Mouse (Mus musculus): ENCODE data around the gene 1700019D03Rik. TPM values are rescaled to one million over a fixed set of nuclear protein-coding genes. Genes with fewer than 3 reads are reported as not detected.
"Not testable (repeated sequence)": the region's sequence is repeated elsewhere in the genome, so short reads cannot be mapped to it uniquely, and the experiment has no call there.

1700019D03Rik gene
- polyA plus RNA-seq, 1 experiment = 8.2 TPM

- DNase-seq (ENCODE audit: low spot score) = no peak
Measured at GRCm38 (mm10) chr1:52954456-52954855, 65.5 kb downstream of the 1700019D03Rik start.

- no peak for DNase-seq (ENCODE audit: low spot score)
Measured at GRCm38 (mm10) chr1:52953548-52953947, 66.4 kb downstream of the 1700019D03Rik start.

GRCm38 (mm10) chr1:52952551-52953397 is 67.2 kb downstream of the 1700019D03Rik start:
- DNase-seq (ENCODE audit: low spot score) = peak; percentile 48

- DNase-seq (ENCODE audit: low spot score) = no peak
Measured at GRCm38 (mm10) chr1:52952143-52952542, 67.8 kb downstream of the 1700019D03Rik start.

- no peak for DNase-seq (ENCODE audit: low spot score)
Measured at GRCm38 (mm10) chr1:52951146-52951868, 68.7 kb downstream of the 1700019D03Rik start.

GRCm38 (mm10) chr1:52947895-52948294 is 72.1 kb downstream of the 1700019D03Rik start:
- no peak for DNase-seq (ENCODE audit: low spot score)

- no peak for DNase-seq (ENCODE audit: low spot score)
Measured at GRCm38 (mm10) chr1:52939021-52939420, 81.0 kb downstream of the 1700019D03Rik start.

- no peak for DNase-seq (ENCODE audit: low spot score)
Measured at GRCm38 (mm10) chr1:52934494-52934893, 85.5 kb downstream of the 1700019D03Rik start.

GRCm38 (mm10) chr1:52924482-52924881 is 95.5 kb downstream of the 1700019D03Rik start:
- not testable (repeated sequence) for DNase-seq (ENCODE audit: low spot score)

GRCm38 (mm10) chr1:52918897-52919296 is 101.1 kb downstream of the 1700019D03Rik start:
- not testable (repeated sequence) for DNase-seq (ENCODE audit: low spot score)

GRCm38 (mm10) chr1:52916655-52917054 is 103.3 kb downstream of the 1700019D03Rik start:
- DNase-seq (ENCODE audit: low spot score) = no peak

- no peak for DNase-seq (ENCODE audit: low spot score)
Measured at GRCm38 (mm10) chr1:52909783-52910182, 110.2 kb downstream of the 1700019D03Rik start.

- no peak for DNase-seq (ENCODE audit: low spot score)
Measured at GRCm38 (mm10) chr1:52884208-52884607, 135.8 kb downstream of the 1700019D03Rik start.

Other genes starting within 250 kb of the 1700019D03Rik start
- 11.6 and 12.8 TPM in 2 replicates for gene Inpp1, start 202.5 kb downstream of the 1700019D03Rik start, polyA plus RNA-seq (2012; rRNA removed)
- gene Hibch, start 175.2 kb downstream of the 1700019D03Rik start, polyA plus RNA-seq (2012; rRNA removed) = 23.4 and 28.6 TPM in 2 replicates
- 0.21 and 0.27 TPM in 2 replicates for gene Mstn, start 41.5 kb upstream of the 1700019D03Rik start, polyA plus RNA-seq (2012; rRNA removed)
- not detected in 2 replicates for gene 1700019A02Rik, start 167.5 kb upstream of the 1700019D03Rik start, polyA plus RNA-seq (2012; rRNA removed)